Mouse (Mus musculus): ENCODE measurements around the gene Id3. TPM values are rescaled to one million over a fixed set of nuclear protein-coding genes. Genes with fewer than 3 reads are reported as not detected.

Gene Id3
- total and polyA plus RNA-seq, 3 experiments = 18.3 to 116 (median 85.5) TPM

DNA sequence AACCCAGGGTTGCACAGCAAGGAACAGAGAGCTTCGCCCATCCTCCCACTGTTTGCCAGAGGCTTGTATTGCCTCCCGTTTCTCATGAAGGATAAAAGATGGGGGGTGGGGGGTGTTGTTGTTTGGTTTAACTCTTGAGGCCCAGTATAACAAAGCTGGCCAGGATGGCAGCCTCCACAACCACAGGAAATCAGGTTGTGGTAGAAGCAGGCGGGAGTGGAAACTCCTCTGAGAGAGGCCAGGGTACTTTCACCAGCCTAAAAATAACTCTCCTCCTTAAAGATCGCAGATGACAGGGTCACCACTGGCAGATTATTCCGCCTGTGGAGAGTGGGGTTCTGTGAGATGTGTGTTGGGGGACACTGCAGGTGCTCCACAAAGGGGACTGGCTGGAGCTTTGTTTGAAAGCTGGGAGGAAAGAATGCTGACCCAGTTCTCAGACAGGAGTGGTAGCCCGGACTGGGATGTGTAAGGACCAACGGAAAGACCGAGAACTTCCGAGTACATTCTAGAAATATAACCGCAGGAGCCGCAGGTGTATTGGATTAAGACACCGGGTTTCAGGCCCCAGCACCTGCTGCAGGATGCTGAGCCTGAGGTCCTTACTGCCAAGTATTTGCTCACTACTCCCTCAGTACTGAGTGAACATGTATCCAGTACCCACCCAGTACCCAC lies 42.8 kb upstream of the Id3 start:
- Histone ChIP-seq H3K27me3 (replicated peaks) (peaks cover 23% of the 10 kb centered on the region), H3K4me1 (ENCODE audit: control insufficient read depth in 1 of 2, insufficient read depth in 2 of 2) (peaks cover 11 to 43% of the 10 kb centered on the region in 2 experiments), H3K4me2 (ENCODE audit: insufficient read depth, low read depth, poor library complexity, severe bottlenecking) (peak overlapping the region; percentile 17), H3K4me3 (replicated peaks in 1 of 3; ENCODE audit: low read depth in 2 of 3, low read length in 2 of 3, poor library complexity in 1 of 3) (no peak overlapping the region), H3K9me3 (replicated peaks; ENCODE audit: low read length) (no peaks in the 10 kb centered on the region), H3K9ac (ENCODE audit: insufficient read depth, low read depth) (no peak overlapping the region), H3K36me3 (replicated peaks in 1 of 2; ENCODE audit: control insufficient read depth in 1 of 2, insufficient read depth in 1 of 2, low read length in 1 of 2) (no peaks in the 10 kb centered on the region), H3K79me2 (replicated peaks; ENCODE audit: control insufficient read depth, extremely low read depth, insufficient read depth, poor library complexity, severe bottlenecking) (no peaks in the 10 kb centered on the region), H3K27ac (ENCODE audit: insufficient read depth, low read depth) (no peak overlapping the region)
- dilution Hi-C loops (cut with MboI; ENCODE audit: extremely low pct_ligation_motif_present, extremely low pct_unique_long_range_greater_than_20kb, low sequenced_read_pairs) (no loop called here), in situ Hi-C loops (cut with MboI; ENCODE audit: low pct_ligation_motif_present, low pct_unique_long_range_greater_than_20kb, low sequenced_read_pairs) (no loop called here)
- peak; percentile 69 for DNase-seq (ENCODE audit: extremely low read depth)
- no peak for TF ChIP-seq SIN3A (IDR thresholded peaks at IDR 0.05; ENCODE audit: low read length)
- no peak for TF ChIP-seq CHD1 (IDR thresholded peaks at IDR 0.05; ENCODE audit: low read depth, low read length)
- peak; percentile 97 for TF ChIP-seq MEF2A (IDR thresholded peaks at IDR 0.05; ENCODE audit: borderline replicate concordance, low read depth, low read length)
- no peak for TF ChIP-seq USF2 (conservative IDR thresholded peaks at IDR 0.05; ENCODE audit: low read depth, low read length)
- no peak for TF ChIP-seq TBP (conservative IDR thresholded peaks at IDR 0.05; ENCODE audit: low read depth, low read length)
- TF ChIP-seq RCOR1 (conservative IDR thresholded peaks at IDR 0.05; ENCODE audit: low read depth, low read length) = no peak; the same call in 1 of the 2 replicates
- no peak for TF ChIP-seq NRF1 (IDR thresholded peaks at IDR 0.05; ENCODE audit: low read depth, low read length)
- no peak for TF ChIP-seq GABPA (IDR thresholded peaks at IDR 0.05; ENCODE audit: insufficient replicate concordance, low read depth, low read length)
- no peak for TF ChIP-seq PAX5 (IDR thresholded peaks at IDR 0.05; ENCODE audit: low read length)
- TF ChIP-seq TCF12 (IDR thresholded peaks at IDR 0.05; ENCODE audit: low read depth, low read length) = peak; percentile 77; the same call in 1 of the 2 replicates
- TF ChIP-seq JUND (conservative IDR thresholded peaks at IDR 0.05; ENCODE audit: low read depth, low read length) = no peak
- no peak for TF ChIP-seq CTCF (conservative IDR thresholded peaks at IDR 0.05 in 1 of 2, IDR thresholded peaks at IDR 0.05 in 1 of 2; ENCODE audit: low read depth in 2 of 2, low read length in 2 of 2)
- no peak for TF ChIP-seq NELFE (IDR thresholded peaks at IDR 0.05; ENCODE audit: low read depth, low read length)
- TF ChIP-seq UBTF (IDR thresholded peaks at IDR 0.05; ENCODE audit: low read depth, low read length) = no peak
- TF ChIP-seq KAT2A (IDR thresholded peaks at IDR 0.05; ENCODE audit: insufficient replicate concordance, low read length) = no peak
- peak; percentile 88 for TF ChIP-seq MAZ (IDR thresholded peaks at IDR 0.05; ENCODE audit: low read depth, low read length)
- peak; percentile 33; the same call in 1 of the 2 replicates for TF ChIP-seq ELF1 (IDR thresholded peaks at IDR 0.05; ENCODE audit: low read depth, low read length)
- no peak for TF ChIP-seq JUN (IDR thresholded peaks at IDR 0.05; ENCODE audit: insufficient read depth, low read depth, low read length)
- no peak for TF ChIP-seq ZMIZ1 (IDR thresholded peaks at IDR 0.05; ENCODE audit: low read depth, low read length)
- TF ChIP-seq MAX (IDR thresholded peaks at IDR 0.05; ENCODE audit: low read length) = 0 out of 2 replicates have a peak, but pooled peaks have one; percentile 25
- no peak for TF ChIP-seq POLR2AphosphoS2 (IDR thresholded peaks at IDR 0.05; ENCODE audit: low read depth, low read length)
- no peak for TF ChIP-seq E2F4 (IDR thresholded peaks at IDR 0.05; ENCODE audit: insufficient replicate concordance, low read depth, low read length)
- no peak for TF ChIP-seq ZKSCAN1 (IDR thresholded peaks at IDR 0.05; ENCODE audit: borderline replicate concordance, low read depth, low read length)
- peak; percentile 66; the same call in 1 of the 2 replicates for TF ChIP-seq ETS1 (conservative IDR thresholded peaks at IDR 0.05; ENCODE audit: low read depth, low read length)
- no peak for TF ChIP-seq MXI1 (IDR thresholded peaks at IDR 0.05; ENCODE audit: low read depth, low read length)
- TF ChIP-seq ZNF384 (IDR thresholded peaks at IDR 0.05; ENCODE audit: low read depth, low read length) = 0 out of 2 replicates have a peak, but pooled peaks have one; percentile 6
- no peak for TF ChIP-seq MYC (IDR thresholded peaks at IDR 0.05; ENCODE audit: low read depth, low read length)
- TF ChIP-seq POLR2A (IDR thresholded peaks at IDR 0.05; ENCODE audit: low read depth, low read length) = no peak
- peak; percentile 77 for TF ChIP-seq EP300 (IDR thresholded peaks at IDR 0.05; ENCODE audit: low read length)
- TF ChIP-seq CHD2 (IDR thresholded peaks at IDR 0.05; ENCODE audit: low read length) = peak; percentile 77
- TF ChIP-seq BHLHE40 (IDR thresholded peaks at IDR 0.05; ENCODE audit: low read depth, low read length) = peak; percentile 80
- 0 out of 2 replicates have a peak, but pooled peaks have one; percentile 1 for TF ChIP-seq SMC3 (IDR thresholded peaks at IDR 0.05; ENCODE audit: low read depth, low read length)
- no peak for TF ChIP-seq USF1 (IDR thresholded peaks at IDR 0.05; ENCODE audit: low read depth, low read length)
- TF ChIP-seq MAFK (IDR thresholded peaks at IDR 0.05; ENCODE audit: insufficient replicate concordance, low read length) = peak; percentile 72
- TF ChIP-seq IRF4 (IDR thresholded peaks at IDR 0.05; ENCODE audit: low read depth, low read length) = peak; percentile 79
- TF ChIP-seq HCFC1 (IDR thresholded peaks at IDR 0.05; ENCODE audit: low read depth, low read length) = no peak
- no peak for TF ChIP-seq ZC3H11A (IDR thresholded peaks at IDR 0.05; ENCODE audit: low read depth, low read length)
- TF ChIP-seq RAD21 (IDR thresholded peaks at IDR 0.05; ENCODE audit: low read depth, low read length) = no peak; the same call in 1 of the 2 replicates

Data from CH12.LX (cell line).